Mouse (Mus musculus) ovary, adult 18-20 months (tissue): ENCODE results near the gene Skint2.

Experiments
- DNase-seq: peaks from one replicate; pipeline ENCODE4 v3.0.0; 2022; ENCODE audit warnings: low spot score, mixed read lengths

Skint2 gene

DNA sequence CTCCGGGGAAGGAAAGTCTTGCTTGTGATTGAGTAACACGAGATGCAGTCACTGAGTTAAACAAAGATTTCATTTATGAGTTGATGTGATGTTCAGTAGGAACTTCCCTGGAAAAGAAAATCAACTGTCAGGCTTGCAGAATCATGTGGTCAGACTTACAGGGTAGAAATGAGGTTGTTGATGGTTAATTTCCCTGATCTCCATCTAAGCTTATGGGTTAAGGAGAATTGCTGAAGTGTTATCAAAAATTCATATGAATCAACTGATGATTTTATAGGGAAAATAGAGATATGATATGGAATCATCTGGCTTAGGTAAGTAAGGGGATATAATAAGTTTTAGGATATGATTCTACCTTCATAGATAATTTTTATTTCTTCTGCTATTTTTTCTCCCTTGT lies at the start of gene Skint2:
Skint2 (plus strand) TSS at position 301 of the 400 bp plus-strand sequence.
- no peak for DNase-seq
